Mouse (Mus musculus): ENCODE measurements around the gene Fam180a. TPM values are rescaled to one million over a fixed set of nuclear protein-coding genes. Genes with fewer than 3 reads are reported as not detected.

Gene Fam180a
- not detected for total RNA-seq (2023)

GRCm38 (mm10) chr6:35326111-35326515 is at the start of gene Fam180a:
Gene Fam180a (minus strand): TSS chr6:35326141.

DNA sequence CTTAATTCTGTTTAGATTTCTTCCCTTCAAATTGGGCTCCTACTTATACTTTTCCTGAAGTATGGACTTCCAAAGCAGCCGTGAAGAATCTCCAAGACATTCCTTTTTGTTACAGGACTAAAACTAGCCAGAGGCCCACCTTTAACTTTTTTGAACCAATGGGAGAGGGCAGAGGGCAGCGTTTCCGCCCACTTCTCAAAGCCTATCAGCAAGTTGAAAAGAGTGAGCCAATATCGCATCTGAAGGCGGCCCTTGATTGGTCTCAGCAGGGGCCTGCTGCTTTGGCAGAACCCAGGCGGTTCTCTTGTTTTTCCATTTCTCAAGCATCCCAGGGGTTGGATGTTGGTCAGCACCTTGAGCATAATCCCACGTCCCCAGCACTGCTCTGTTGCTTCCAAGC is 17.9 kb downstream of the Fam180a start, which contains the start of gene Slc13a4:
TSS of gene Slc13a4 (minus strand) at position 95 of the 400 bp plus-strand sequence.

Other genes with a start within 250 kb of the Fam180a start
- gene Cnot4, start 192.4 kb downstream of the Fam180a start, total RNA-seq (2023), result 50.2 TPM
- 48.2 TPM for gene Nup205, start 148.7 kb downstream of the Fam180a start, total RNA-seq (2023)
- not detected for gene Slc13a4, start 18.0 kb downstream of the Fam180a start, total RNA-seq (2023)
- 87.9 TPM for gene Mtpn, start 213.7 kb upstream of the Fam180a start, total RNA-seq (2023)

Data from CD8-positive naive resting alpha-beta T cell, adult 57 days (primary cell).